Mouse (Mus musculus) embryonic facial prominence, embryonic 15.5 days (tissue): ENCODE measurements at regions not wholly inside any gene's neighbourhood (a gene's known extent, or its start where the extent isn't known, plus 50 kb on each side); places are given as distances from the start of the nearest gene placed in this dataset. TPM values are rescaled to one million over a fixed set of nuclear protein-coding genes. Genes with fewer than 3 reads are reported as not detected.

Source experiments
- microRNA-seq: library from miRNA; unstranded; fragments of <30 nt; microRNA quantifications from one replicate; pipeline ENCODE4, GENCODE M21; 2016; ENCODE audit warnings: borderline number of aligned reads

Small RNAs in the stretch of these regions (microRNA-seq; reads per million reads assigned to microRNA genes)
- not detected for gene Mir5118
